Mouse (Mus musculus) monocyte, adult 2 months (primary cell): ENCODE results near the gene Gm49450.

Experiments
- DNase-seq, 2 experiments: peaks; one replicate each; pipeline ENCODE4 v3.0.0; 2022; ENCODE audit warnings: low spot score in 2 of 2, low read depth in 1 of 2

The Gm49450 gene

DNA sequence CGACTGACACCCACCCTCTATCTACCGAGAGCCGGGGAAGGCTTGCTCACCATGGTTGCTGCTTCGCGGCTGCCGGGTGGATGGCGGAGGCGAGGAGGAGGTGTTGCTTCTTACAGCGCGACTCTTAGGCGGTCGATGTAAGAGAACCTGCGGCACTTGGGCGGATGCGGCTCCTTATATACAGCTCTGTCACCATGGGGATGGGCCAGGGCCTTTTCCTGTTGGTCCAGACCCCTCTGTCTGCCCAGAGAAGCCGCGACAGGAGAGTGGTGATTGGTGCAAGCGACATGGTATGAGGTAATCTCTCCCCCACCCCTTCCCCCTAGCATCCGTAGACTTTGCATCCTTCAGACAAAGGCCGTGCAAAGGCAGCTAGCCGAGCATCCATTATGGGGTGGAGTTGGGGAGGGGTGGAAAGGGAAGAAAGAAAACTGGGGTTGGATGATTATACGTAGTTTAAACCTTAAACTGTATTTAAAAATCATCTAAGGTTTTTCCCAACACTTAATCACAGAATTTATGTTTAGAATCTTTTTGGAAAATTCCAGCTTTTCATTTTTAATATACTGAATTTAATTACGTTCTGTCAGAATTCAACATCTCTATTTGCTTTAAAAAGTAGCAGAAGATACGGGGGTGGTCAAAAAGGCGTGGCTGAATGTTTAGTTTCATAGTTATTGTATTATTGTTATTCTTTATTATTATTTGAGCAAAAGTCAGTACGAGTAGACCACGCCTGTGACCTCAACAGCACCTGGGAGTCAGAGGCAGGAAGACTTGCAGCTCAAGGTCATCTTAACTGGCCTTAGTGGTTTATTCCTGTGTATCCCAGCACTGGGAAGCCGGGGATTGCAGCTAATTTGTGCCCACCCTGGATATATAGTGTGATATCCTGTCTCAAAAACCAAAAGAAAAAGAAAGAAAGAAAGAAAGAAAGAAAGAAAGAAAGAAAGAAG lies at the start of gene Gm49450, which contains the start of gene Tuba1a:
Gm49450 (minus strand) TSS at position 151 of the 956 bp plus-strand sequence.
Tuba1a (minus strand) TSS at position 303 of the 956 bp plus-strand sequence.
- peak; percentile 71 to 82 for DNase-seq

DNA sequence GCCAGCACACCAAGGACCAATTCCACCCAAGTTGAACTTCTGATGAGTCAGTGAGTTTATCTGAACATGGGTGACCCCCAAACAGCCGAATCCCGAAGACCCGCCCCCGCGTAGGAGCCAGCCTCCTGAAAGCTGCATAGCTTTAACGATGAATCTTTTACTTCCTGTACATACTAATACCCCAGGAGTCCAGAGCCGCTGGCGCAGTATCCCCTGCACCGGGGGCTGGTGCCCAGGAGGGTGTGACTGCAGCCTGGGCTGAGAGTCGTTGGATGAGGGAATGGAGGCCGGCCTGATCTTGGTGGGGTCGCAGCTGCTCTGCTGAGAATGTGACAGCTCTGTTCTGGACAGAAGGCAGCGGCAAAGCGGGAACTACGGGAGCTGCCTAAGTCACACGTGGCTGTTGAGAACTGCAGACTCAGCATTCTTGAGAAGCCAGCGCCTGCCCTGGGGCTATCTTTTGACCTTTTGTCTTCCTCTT lies 48.1 kb upstream of the Gm49450 start:
- no peak for DNase-seq

DNA sequence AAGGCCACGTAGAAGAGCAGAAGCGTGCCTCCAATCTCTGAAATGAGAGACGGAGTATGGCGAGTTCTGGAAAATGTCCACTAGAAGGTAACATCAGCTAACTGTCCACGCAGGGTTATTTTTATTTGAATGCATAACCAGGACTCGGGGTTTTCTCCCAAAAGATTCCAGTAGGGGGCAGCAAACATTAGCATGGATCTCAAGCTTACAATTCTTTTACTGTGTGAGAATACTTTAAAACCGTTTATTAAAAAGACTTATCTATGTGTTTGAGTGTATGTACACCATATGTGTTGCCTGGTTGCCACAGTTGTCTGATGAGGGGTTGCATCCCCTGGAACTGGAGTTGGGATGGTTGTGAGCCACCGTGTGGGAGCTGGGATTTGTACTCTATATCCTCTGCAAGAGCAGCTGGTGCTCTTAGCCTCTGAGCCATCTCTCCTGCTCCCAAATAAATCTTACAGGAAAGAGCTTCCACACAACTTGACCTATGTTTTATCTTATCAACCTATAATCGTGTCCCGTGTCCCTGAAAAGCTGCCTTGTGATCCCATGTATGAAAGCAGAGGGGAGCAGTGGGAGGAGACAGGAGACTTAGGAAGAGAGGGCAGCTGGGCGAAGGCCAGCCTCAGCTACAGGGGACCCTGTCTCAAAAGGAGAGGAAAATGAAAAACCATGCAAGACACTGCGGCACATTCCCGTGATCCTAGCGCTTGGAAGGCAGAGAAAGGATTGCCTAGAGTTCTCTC lies 47.4 kb upstream of the Gm49450 start:
- DNase-seq, result no peak

DNA sequence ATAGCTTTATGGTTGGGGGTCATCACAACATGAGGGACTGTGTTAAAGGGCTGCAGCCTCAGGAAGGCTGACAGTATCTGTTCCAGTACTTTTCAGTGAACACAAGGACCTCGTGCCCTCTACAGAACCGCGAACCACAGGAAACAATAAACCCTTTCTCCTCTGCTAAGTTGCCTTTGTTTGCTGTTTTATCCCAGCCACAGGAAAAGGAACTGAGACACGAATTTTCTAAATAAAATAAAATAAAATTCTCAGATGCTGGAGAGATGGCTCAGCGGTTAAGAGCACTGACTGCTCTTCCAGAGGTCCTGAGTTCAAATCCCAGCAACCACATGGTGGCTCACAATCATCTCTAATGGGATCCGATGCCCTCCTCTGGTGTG lies 45.4 kb upstream of the Gm49450 start:
- no peak for DNase-seq

DNA sequence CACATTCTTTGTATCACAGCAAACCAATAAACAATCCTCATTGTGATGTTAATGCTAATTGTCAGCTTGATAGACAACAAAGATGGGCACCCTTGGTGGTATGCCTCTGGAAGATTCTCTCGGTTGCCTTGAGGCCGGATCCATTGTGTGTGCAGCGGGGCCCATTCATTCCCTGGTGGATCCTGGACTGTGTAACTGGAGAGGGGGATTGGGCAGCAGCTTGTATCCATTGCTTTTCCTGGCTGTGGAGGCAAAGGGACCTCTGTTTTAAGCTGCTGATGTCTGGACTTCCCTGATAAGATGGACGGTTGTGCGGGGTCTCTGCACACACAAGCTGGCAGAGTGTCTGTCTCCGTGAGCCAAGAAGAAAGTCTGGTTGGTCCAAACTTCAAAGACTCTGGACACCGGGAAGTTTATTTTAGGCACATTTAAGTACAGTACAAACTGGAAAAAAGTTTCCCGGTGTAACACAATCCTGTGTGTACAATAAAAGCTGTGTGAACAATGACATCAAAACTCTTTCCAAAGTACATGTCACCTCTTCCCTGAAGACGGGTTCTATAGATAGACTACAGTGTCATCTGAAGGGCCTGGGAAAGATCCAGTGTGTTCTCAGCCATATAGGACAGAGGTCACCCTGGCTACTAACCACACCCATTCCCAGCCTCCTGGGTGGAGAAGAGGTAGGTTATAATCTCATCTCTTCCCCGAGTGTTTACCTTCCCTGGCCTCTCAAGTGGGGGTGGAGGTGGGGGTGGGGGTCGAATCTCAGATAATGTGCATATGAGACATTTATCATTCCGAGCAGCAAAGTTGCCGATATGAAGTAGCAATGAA lies 44.8 kb upstream of the Gm49450 start:
- DNase-seq, result no peak

DNA sequence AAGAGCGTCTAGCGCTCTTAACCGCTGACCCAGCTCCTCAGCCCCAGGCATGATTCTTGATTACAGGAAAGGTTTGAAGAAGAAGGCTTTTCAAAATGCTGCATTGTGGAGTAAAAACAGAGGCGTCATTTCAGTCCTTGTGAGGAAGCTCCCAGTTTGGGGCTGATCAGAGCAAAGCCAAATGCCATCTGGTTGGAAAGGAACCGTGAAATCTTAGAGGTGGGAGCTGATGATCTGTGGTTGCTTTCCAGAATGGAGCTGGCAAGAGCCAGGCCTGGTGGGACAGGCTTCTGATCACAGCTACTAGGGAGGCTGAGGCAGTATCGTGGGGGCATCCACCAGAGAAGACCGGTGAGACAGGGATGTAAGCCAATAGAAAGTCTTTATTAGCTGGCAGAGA lies 43.5 kb upstream of the Gm49450 start:
- DNase-seq, result no peak

DNA sequence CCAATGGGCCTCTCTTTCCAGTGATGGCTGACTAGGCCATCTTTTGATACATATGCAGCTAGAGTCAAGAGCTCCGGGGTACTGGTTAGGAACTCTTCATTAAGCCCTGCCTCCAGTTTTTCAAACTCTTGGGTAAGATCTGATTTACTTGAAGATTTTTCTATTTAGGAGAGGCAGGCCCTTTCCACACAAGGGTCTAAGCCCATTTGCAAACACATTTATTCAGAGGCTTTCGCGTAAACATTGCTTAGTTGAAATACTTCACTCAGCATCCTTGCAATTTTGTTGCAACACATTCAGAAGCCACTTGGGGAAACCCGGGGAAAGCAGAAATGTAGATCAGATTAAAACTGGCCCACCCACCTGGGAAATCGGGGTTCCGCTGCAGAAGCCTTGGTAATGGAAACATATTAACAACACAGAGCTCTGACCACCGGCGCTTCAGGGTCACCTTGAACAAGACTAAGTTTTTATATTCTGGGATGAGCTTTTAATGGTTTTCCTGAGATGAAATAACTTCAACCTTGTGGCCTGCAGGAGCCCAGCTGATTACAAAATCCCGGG lies 41.7 kb upstream of the Gm49450 start:
- DNase-seq, result no peak

DNA sequence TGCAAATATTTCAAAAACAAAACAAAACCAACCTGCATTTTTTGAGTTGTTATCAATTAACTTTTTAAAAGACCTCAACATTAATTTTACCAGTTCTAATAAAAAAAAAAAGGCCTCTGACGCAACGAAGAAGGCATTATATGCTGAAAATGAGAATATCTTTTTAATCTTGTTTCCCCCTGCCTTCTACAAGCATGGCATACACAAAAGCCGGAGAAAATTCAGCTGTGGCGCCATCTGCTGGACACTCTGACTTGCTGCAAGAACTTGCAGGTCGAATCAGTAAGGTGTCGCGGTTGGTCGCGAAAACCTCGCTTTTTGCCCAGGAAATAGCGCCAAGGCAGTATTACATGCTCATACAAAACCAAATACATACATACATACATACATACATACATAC lies 40.5 kb upstream of the Gm49450 start:
- peak; percentile 48 to 77 for DNase-seq

DNA sequence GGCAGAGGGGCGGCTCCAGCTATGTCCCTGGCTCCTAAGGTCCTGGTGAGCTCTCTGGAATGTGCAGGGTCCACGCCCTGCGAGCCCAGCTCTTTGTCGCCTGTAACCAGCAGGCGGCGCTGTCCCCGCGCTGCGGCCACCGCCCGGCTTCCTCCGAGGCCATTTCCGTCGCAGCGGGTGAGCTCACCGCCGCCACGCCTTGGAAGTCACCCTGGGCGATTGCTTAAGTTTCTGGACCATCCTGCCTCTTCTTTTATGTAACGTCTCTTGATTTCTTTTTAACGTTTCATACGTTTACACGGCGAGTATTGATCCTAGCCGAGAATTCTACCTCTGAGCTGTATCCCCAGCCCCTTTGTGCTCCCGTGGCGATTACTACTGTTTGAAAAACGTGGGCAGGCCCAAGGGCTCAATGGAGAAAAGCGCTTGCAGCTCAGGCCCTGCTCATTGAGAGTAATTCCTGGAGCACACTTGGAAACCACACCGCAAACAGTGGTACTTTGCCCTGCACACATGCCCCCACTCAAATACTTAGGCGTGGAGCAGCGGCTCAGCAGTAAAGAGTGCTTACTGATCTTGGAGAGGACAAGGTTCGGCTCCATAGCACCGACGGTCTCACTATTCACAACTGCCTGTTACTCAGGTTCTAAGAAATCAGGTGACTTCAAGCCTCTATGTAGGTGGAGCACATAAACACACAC lies 39.9 kb upstream of the Gm49450 start:
- DNase-seq, result peak; percentile 84 to 91

DNA sequence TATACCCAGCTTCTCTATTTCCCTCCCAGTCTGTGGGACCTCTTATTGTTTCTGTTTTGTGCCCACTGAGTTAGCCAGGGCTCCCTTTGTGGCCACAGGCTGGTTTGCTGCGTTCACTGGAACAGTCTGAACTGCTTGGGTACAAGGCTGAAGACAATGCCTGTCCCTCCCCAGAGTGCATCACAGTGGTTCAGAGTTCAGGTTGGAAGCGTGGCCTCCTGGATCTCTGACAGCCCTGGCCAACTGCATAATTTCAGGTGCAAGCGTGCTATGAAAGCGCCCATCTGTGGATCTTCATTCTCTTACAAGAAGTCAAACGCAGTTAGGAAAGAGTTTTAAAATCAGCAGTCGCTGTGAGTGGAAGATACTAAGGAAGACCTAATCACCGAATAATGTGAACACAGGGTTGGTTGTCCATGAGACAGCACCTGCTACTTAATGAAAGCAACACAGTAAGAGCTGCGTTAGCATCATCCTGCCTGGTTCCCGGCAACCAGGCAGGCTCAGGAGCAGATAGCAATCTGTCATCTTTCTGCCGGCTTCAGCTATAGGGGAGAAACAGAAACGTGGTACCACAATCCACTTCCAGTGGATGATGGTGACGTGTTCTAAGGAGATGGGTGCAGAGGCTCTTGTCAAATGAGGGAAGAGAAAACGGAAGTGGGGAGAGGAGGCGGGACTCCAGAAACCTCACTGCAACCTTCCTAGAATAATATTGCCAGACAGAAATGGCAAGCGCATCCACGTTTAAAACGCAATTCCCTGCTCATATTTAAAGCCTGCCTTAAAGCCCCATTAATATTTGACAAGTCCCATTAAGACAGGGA lies 38.9 kb upstream of the Gm49450 start:
- peak; percentile 58 to 60 for DNase-seq

DNA sequence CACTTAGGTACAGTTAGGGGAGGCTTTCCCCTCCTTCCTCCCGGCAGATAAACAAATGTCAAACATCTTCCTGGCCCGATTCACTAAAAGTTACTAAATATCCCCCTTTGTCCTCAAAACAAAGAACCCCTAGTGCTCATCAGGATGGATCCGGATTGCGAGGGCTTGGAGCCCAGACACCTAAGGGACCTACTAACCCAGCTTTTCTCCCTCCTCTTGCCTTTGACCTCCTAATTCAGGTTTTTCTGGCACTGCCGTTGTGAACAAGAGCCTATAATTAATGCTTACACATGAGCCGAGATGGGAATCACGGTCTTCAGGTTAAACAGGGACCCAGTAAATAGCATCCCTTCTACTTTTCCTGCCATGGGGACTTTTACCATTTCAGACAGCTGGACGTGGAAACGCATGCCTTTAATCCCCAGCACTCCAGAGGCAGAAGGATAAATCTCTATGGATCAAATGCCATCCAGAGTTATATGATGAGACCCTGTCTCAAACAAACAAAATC lies 38.2 kb upstream of the Gm49450 start:
- DNase-seq, result no peak

DNA sequence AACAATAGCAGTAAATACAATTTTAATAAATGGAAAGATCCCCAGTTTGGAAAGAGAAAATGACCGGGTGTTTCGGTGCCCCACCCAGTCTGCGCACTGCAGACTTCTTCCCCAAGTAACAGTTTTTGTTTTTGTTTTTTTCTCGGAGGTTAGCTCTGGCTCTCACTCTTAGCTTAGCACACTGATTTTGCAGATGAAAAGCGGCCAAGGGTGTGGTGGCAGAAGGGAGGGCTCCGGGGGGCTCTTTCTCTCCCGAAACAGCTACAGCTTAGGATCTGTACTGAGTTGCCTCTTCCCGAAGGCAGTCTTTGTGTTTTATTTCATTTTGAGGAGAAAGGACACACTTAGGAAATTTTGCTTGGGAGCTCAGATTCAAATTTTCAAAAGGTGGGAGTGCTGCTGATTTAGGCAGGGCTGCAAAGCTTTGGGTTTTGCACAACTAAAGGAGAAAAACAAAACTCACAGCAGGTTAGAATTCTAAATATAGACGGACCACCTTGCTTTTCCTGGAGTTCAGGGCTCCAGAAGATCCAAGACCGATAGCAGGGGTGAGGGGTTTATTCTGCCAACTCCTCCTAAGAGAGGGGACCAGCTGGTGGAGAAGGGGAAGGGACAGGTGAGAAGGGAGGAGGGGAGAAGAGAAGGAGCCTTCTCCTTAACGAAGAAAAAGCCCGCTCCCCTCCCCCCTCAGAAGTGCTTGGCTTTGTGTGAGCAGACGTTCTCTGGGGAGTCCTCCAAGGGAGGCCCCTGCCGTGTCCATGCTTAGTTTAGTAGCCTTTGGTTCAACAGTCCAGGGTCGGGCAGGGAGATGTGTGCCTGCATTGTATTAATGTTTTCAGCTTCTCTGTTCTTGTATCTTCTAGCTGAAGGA lies 37.6 kb upstream of the Gm49450 start:
- no peak for DNase-seq

DNA sequence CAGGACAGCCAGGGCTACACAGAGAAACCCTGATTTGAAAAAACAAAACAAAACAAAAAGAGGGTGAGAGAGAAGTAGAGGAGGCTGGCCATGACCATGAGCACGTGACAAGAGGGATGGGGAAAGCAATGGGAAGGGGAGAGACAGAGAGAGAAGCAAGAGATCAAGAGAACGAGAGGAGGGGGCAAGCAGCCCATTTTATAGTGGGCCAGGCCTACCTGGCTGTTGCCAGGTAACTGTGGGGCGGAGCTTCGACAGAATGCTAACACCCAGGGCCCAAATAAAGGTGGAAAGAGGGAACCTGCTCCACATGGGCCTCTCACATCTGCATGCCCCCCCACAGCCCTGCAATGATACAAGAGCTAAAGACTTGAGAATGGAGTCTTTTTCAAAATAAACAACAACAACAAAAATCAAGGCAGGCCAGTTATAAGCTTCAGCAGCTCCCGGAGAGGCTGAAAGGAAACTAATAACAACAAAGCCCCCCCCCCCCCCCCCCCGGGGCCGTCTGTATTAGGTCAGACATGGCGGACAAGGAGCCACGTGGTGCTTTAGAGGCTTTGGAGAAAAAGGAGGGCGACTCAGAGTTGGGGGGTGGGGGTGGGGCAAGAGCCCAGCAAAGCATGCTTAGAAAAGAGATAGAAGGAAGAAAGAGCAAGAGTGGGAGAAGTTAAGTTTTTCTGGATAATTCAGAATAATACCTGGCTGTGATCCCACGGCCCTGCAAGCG lies 36.5 kb upstream of the Gm49450 start:
- no peak for DNase-seq

DNA sequence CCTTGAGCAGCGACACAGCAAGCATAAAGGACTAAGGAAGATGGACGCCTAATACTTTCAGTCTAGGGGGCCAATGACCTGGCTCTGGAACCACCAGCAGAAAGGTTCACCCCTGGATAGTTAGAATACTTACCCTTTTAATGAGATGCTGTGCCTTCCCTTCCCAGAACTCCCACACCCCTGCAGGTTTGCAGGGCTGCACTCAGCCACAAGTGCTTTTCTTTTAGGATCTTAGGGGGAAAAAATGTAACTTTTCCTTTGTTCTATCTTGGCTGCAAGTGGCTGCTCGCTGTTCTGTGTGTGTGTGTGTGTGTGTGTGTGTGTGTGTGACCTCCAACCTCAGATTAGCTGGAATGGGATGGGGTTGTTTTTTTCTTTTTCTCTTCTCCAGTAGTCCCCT lies 35.4 kb upstream of the Gm49450 start:
- DNase-seq, result no peak

DNA sequence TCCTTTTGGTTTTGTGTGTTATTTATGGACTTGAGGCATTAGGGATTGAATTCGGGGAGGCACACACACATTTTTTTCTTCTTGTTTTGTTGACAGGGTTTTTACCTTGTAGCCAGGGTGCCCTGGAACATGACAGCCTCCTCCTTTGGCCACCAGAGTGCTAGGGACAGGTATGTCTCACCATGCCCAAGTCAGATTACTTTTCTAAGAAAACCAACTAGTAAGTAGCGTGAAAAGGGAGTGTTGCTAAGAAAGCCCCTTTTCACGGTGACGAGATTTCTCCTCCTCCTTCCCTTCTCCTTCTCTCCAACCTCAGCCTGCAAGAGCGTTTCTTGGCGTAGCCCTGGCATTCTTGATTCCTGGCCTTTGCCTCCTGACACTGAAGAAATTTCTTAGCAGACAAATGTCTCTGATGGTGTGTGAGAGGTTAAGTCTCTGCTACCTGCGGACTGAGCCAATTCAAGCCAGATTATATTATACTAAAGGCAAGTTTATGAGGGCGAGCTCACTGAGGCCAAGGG lies 34.4 kb upstream of the Gm49450 start:
- DNase-seq, result no peak

DNA sequence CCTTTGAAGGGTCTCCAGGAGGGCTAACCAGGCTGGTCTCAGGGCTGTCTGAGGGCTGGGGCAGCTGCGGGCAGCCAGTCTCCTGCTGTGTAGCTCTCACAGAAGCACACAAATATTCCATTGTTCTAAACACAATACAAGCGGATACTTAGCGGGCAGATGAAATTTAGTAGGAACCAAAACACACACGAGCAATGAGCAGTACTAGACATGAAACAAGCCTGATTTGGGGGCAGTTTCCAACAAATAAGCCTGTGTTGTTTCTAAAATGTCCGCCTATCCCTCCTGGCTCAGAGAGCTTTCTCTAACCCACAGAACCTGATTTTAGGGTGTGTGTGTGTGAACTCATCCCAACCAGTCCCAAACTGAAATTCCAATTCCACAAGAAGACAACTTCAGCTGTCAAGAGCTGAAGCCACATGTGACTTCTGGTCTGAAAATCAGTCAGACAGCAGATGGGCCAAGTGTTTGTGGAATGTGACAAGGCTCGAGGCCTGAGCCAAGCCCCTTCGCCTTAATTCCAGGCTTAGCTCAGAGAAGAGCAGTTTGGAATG lies 33.8 kb upstream of the Gm49450 start:
- DNase-seq, result no peak
